Mouse (Mus musculus): ENCODE results near the gene Zpr1. TPM values are rescaled to one million over a fixed set of nuclear protein-coding genes. Genes with fewer than 3 reads are reported as not detected.

Zpr1 gene
- total and polyA plus RNA-seq, 2 experiments from 2014 or later: 22.2 to 23.6 TPM

- Histone ChIP-seq H3K36me3 (replicated peaks; ENCODE audit: control insufficient read depth, insufficient read depth, low read length) (no peaks in the 10 kb centered on the region), H3K27ac (ENCODE audit: low read depth) (no peak overlapping the region), H3K9ac (replicated peaks; ENCODE audit: low read depth, low read length) (no peak overlapping the region), H3K4me1 (ENCODE audit: control insufficient read depth, insufficient read depth) (peaks cover 7% of the 10 kb centered on the region; the same call in 1 of the 2 replicates), H3K4me3 (ENCODE audit: low read depth, low read length) (no peak overlapping the region), H3K4me2 (ENCODE audit: low read depth, low read length) (no peak overlapping the region), H3K9me3 (replicated peaks; ENCODE audit: control insufficient read depth, low read length) (no peaks in the 10 kb centered on the region), H3K27me3 (ENCODE audit: control insufficient read depth, insufficient read depth, low read length) (0 out of 2 replicates have a peak, but pooled peaks cover 6% of the 10 kb centered on the region)
- 22% methylated on average over 8 of the region's 8 CpGs for WGBS
- TF ChIP-seq EP300 (IDR thresholded peaks at IDR 0.05; ENCODE audit: low read depth) (no peak), CTCF (IDR thresholded peaks at IDR 0.05; ENCODE audit: low read depth) (no peak)
- DNase-seq (ENCODE audit: low spot score): peak; percentile 14
- peak; percentile 36; the same call in 1 of the 2 replicates for ATAC-seq (ENCODE audit: insufficient read depth, low read depth)
These were observed 29.3 kb upstream of the Zpr1 start for GRCm38 (mm10) chr9:46243584-46243983.

- peak; percentile 76 for ATAC-seq (ENCODE audit: insufficient read depth, low read depth)
- 20% methylated on average over 11 of the region's 11 CpGs for WGBS
- H3K27ac ChIP-seq (ENCODE audit: low read depth): no peak overlapping the region
- no peak overlapping the region; the same call in 1 of the 2 replicates for H3K4me2 ChIP-seq (ENCODE audit: low read depth, low read length)
- 0 out of 2 replicates have a peak, but pooled peaks cover 6% of the 10 kb centered on the region for H3K27me3 ChIP-seq (ENCODE audit: control insufficient read depth, insufficient read depth, low read length)
- H3K9me3 ChIP-seq (replicated peaks; ENCODE audit: control insufficient read depth, low read length): no peaks in the 10 kb centered on the region
- DNase-seq (ENCODE audit: low spot score): peak; percentile 86
- H3K36me3 ChIP-seq (replicated peaks; ENCODE audit: control insufficient read depth, insufficient read depth, low read length): no peaks in the 10 kb centered on the region
- H3K4me1 ChIP-seq (ENCODE audit: control insufficient read depth, insufficient read depth): peaks cover 7% of the 10 kb centered on the region; the same call in 1 of the 2 replicates
- TF ChIP-seq EP300 (IDR thresholded peaks at IDR 0.05; ENCODE audit: low read depth) (no peak), CTCF (IDR thresholded peaks at IDR 0.05; ENCODE audit: low read depth) (peak; percentile 93)
- no peak overlapping the region for H3K4me3 ChIP-seq (ENCODE audit: low read depth, low read length)
- no peak overlapping the region for H3K9ac ChIP-seq (replicated peaks; ENCODE audit: low read depth, low read length)
These were observed 26.0 kb upstream of the Zpr1 start for GRCm38 (mm10) chr9:46246752-46247324.

- no peaks in the 10 kb centered on the region for H3K4me1 ChIP-seq (ENCODE audit: control insufficient read depth, insufficient read depth)
- DNase-seq (ENCODE audit: low spot score) (no peak), ATAC-seq (ENCODE audit: insufficient read depth, low read depth) (no peak)
- no peaks in the 10 kb centered on the region for H3K36me3 ChIP-seq (replicated peaks; ENCODE audit: control insufficient read depth, insufficient read depth, low read length)
- no peaks in the 10 kb centered on the region for H3K9me3 ChIP-seq (replicated peaks; ENCODE audit: control insufficient read depth, low read length)
- no peak overlapping the region for H3K27ac ChIP-seq (ENCODE audit: low read depth)
- no peak overlapping the region for H3K9ac ChIP-seq (replicated peaks; ENCODE audit: low read depth, low read length)
- TF ChIP-seq CTCF (IDR thresholded peaks at IDR 0.05; ENCODE audit: low read depth) (no peak), EP300 (IDR thresholded peaks at IDR 0.05; ENCODE audit: low read depth) (no peak)
- H3K4me3 ChIP-seq (ENCODE audit: low read depth, low read length): no peak overlapping the region
- no peaks in the 10 kb centered on the region for H3K27me3 ChIP-seq (ENCODE audit: control insufficient read depth, insufficient read depth, low read length)
- WGBS: 81% methylated on average over 7 of the region's 7 CpGs
- H3K4me2 ChIP-seq (ENCODE audit: low read depth, low read length): no peak overlapping the region
These were observed 16.7 kb upstream of the Zpr1 start for GRCm38 (mm10) chr9:46256177-46256576.

- no peaks in the 10 kb centered on the region for H3K4me1 ChIP-seq (ENCODE audit: control insufficient read depth, insufficient read depth)
- no peak overlapping the region for H3K4me2 ChIP-seq (ENCODE audit: low read depth, low read length)
- TF ChIP-seq EP300 (IDR thresholded peaks at IDR 0.05; ENCODE audit: low read depth): no peak
- no peak for TF ChIP-seq CTCF (IDR thresholded peaks at IDR 0.05; ENCODE audit: low read depth)
- 79% methylated on average over 10 of the region's 10 CpGs for WGBS
- ATAC-seq (ENCODE audit: insufficient read depth, low read depth): no peak
- no peak overlapping the region for H3K4me3 ChIP-seq (ENCODE audit: low read depth, low read length)
- no peak for DNase-seq (ENCODE audit: low spot score)
- peak overlapping the region; percentile 63; the same call in 1 of the 2 replicates for H3K27ac ChIP-seq (ENCODE audit: low read depth)
- no peaks in the 10 kb centered on the region for H3K9me3 ChIP-seq (replicated peaks; ENCODE audit: control insufficient read depth, low read length)
- no peaks in the 10 kb centered on the region for H3K36me3 ChIP-seq (replicated peaks; ENCODE audit: control insufficient read depth, insufficient read depth, low read length)
- H3K27me3 ChIP-seq (ENCODE audit: control insufficient read depth, insufficient read depth, low read length): no peaks in the 10 kb centered on the region
- no peak overlapping the region for H3K9ac ChIP-seq (replicated peaks; ENCODE audit: low read depth, low read length)
These were observed 16.0 kb upstream of the Zpr1 start for GRCm38 (mm10) chr9:46256658-46257385.

- Histone ChIP-seq H3K9ac (replicated peaks; ENCODE audit: low read depth, low read length) (no peak overlapping the region), H3K27ac (ENCODE audit: low read depth) (peak overlapping the region; percentile 63), H3K36me3 (replicated peaks; ENCODE audit: control insufficient read depth, insufficient read depth, low read length) (no peaks in the 10 kb centered on the region), H3K9me3 (replicated peaks; ENCODE audit: control insufficient read depth, low read length) (no peaks in the 10 kb centered on the region), H3K4me2 (ENCODE audit: low read depth, low read length) (no peak overlapping the region), H3K4me3 (ENCODE audit: low read depth, low read length) (no peak overlapping the region), H3K4me1 (ENCODE audit: control insufficient read depth, insufficient read depth) (no peaks in the 10 kb centered on the region), H3K27me3 (ENCODE audit: control insufficient read depth, insufficient read depth, low read length) (no peaks in the 10 kb centered on the region)
- DNase-seq (ENCODE audit: low spot score) (peak; percentile 39), ATAC-seq (ENCODE audit: insufficient read depth, low read depth) (peak; percentile 80)
- TF ChIP-seq EP300 (IDR thresholded peaks at IDR 0.05; ENCODE audit: low read depth): no peak
- no peak for TF ChIP-seq CTCF (IDR thresholded peaks at IDR 0.05; ENCODE audit: low read depth)
- 61% methylated on average over 3 of the region's 3 CpGs for WGBS
These were observed 15.3 kb upstream of the Zpr1 start for GRCm38 (mm10) chr9:46257546-46257945.
